Mouse (Mus musculus): Measurements from ENCODE around the gene Drosha. TPM values are rescaled to one million over a fixed set of nuclear protein-coding genes. Genes with fewer than 3 reads are reported as not detected.

Gene Drosha
- polyA plus RNA-seq, 1 experiment from 2014 or later: 50.0 TPM

- no peaks in the 10 kb centered on the region for H3K27me3 ChIP-seq
- WGBS: 73% methylated on average over 18 of the region's 18 CpGs
- no peak overlapping the region for H3K9ac ChIP-seq
These were observed 51.0 kb downstream of the Drosha start for GRCm38 (mm10) chr15:12875442-12876176.

GRCm38 (mm10) chr15:12876266-12876665, 51.7 kb downstream of the Drosha start:
- H3K4me1 ChIP-seq (replicated peaks): no peaks in the 10 kb centered on the region
- H3K9me3 ChIP-seq: no peaks in the 10 kb centered on the region; the same call in 1 of the 2 replicates
- 97% methylated on average over 2 of the region's 2 CpGs for WGBS
- peaks cover 52% of the 10 kb centered on the region for H3K36me3 ChIP-seq
- no peak overlapping the region for H3K4me3 ChIP-seq
- no peak overlapping the region for H3K9ac ChIP-seq
- no peak overlapping the region for H3K27ac ChIP-seq
- H3K27me3 ChIP-seq: no peaks in the 10 kb centered on the region
- no peak for ATAC-seq (ENCODE audit: low FRiP score)
- no peak overlapping the region for H3K4me2 ChIP-seq

More at GRCm38 (mm10) chr15:12875442-12876176, 51.0 kb downstream of the Drosha start:
- no peak overlapping the region for H3K4me3 ChIP-seq
- H3K4me1 ChIP-seq (replicated peaks): no peaks in the 10 kb centered on the region
- H3K4me2 ChIP-seq: no peak overlapping the region
- ATAC-seq (ENCODE audit: low FRiP score): no peak
- H3K9me3 ChIP-seq: no peaks in the 10 kb centered on the region; the same call in 1 of the 2 replicates
- H3K36me3 ChIP-seq: peaks cover 53% of the 10 kb centered on the region
- H3K27ac ChIP-seq: no peak overlapping the region

DNA sequence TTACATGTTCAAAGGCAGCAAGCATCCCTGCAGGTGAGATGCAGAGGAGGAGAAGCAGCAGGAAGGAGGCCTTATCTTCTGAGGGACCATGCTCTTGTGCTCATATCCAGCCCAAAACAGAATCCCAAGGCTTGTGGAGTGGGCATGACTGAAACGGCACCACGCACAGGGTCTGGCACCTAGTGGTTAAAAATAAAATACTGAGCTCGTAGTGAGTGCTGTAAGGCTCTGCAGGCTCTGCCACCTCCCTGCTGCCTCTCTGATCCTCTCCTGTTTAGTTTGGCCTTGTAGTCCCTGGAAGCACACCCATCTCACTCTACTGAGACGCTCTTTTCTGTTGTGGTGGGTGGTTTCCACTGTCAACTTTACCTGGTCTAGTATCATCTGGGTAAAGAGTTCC, 52.3 kb downstream of the Drosha start:
- 90% methylated on average over 4 of the region's 4 CpGs for WGBS
- no peak for ATAC-seq (ENCODE audit: low FRiP score)
- H3K36me3 ChIP-seq: peaks cover 55% of the 10 kb centered on the region

GRCm38 (mm10) chr15:12877934-12878333, 53.3 kb downstream of the Drosha start:
- no peaks in the 10 kb centered on the region for H3K27me3 ChIP-seq
- H3K27ac ChIP-seq: no peak overlapping the region
- no peak overlapping the region for H3K4me2 ChIP-seq
- H3K4me3 ChIP-seq: no peak overlapping the region
- H3K36me3 ChIP-seq: peaks cover 65% of the 10 kb centered on the region
- H3K9me3 ChIP-seq: no peaks in the 10 kb centered on the region; the same call in 1 of the 2 replicates
- H3K4me1 ChIP-seq (replicated peaks): no peaks in the 10 kb centered on the region
- H3K9ac ChIP-seq: no peak overlapping the region
- no peak for ATAC-seq (ENCODE audit: low FRiP score)
- 90% methylated on average over 12 of the region's 12 CpGs for WGBS

More for the DNA sequence above, 52.3 kb downstream of the Drosha start:
- Histone ChIP-seq H3K9me3 (no peaks in the 10 kb centered on the region; the same call in 1 of the 2 replicates), H3K9ac (no peak overlapping the region), H3K4me3 (no peak overlapping the region), H3K4me2 (no peak overlapping the region), H3K27ac (no peak overlapping the region), H3K27me3 (no peaks in the 10 kb centered on the region), H3K4me1 (replicated peaks) (no peaks in the 10 kb centered on the region)

DNA sequence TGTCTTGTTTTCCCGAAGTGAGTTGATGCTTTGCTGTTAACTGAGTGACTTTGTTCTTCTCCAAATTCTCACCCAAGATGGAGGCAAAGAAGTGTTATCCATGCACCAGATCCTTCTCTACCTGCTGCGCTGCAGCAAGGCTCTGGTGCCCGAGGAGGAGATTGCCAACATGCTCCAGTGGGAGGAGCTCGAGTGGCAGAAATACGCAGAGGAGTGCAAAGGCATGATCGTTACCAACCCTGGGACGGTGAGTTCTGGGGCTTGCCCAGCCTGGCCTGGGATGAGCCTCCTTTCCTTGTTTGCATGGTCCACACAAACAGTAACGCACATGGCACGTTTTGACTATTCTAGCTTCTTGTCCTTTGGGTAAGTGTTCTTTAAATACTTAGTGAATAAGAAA, 54.0 kb downstream of the Drosha start:
- Histone ChIP-seq H3K4me3 (no peak overlapping the region), H3K9ac (no peak overlapping the region), H3K27ac (no peak overlapping the region), H3K9me3 (no peaks in the 10 kb centered on the region; the same call in 1 of the 2 replicates), H3K4me1 (replicated peaks) (no peaks in the 10 kb centered on the region), H3K4me2 (no peak overlapping the region), H3K36me3 (peaks cover 72% of the 10 kb centered on the region), H3K27me3 (no peaks in the 10 kb centered on the region)
- no peak for ATAC-seq (ENCODE audit: low FRiP score)
- 90% methylated on average over 9 of the region's 9 CpGs for WGBS

DNA sequence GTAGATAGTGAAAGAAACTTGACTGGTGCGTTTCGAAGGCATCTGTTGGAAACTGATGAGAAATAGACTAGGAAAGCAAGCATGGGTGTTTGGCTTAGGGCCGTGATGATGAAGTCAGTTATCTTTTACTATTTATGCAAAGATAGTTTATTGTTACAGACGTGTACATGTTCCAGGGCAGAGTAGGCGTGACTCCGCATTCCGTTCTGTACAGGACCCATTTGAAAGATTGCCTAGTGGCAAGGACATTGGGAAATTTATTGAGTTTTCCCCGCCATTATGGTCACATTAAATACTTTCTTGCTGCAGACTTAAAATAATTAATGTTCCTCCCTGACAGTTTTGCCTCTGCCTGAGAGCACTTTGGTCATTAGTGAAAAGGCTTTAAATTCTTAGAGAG, 55.3 kb downstream of the Drosha start:
- H3K27ac ChIP-seq: no peak overlapping the region
- H3K4me2 ChIP-seq: no peak overlapping the region
- no peak overlapping the region for H3K9ac ChIP-seq
- 93% methylated on average over 8 of the region's 8 CpGs for WGBS
- no peak for ATAC-seq (ENCODE audit: low FRiP score)
- peaks cover 79% of the 10 kb centered on the region for H3K36me3 ChIP-seq
- no peaks in the 10 kb centered on the region; the same call in 1 of the 2 replicates for H3K9me3 ChIP-seq
- H3K4me3 ChIP-seq: no peak overlapping the region
- no peaks in the 10 kb centered on the region for H3K27me3 ChIP-seq
- no peaks in the 10 kb centered on the region for H3K4me1 ChIP-seq (replicated peaks)

DNA sequence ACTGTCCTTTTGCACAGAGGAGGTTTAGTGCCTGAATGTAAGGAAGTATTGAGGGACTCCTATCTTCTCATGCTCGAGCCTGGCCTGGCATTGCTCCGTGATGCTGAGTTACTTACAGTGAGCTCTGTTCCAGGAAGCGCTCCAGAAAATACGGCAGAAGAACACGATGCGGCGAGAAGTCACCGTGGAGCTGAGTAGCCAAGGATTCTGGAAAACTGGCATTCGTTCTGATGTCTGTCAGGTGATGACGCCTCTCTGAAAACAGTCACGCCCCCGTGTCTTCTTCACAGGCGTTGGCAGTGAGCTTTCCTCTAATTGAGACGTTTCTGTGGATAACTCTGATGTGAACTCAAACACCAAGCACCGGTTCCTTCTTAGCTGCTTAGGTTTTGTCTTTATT, 60.2 kb downstream of the Drosha start:
- Histone ChIP-seq H3K9ac (no peak overlapping the region), H3K4me3 (no peak overlapping the region), H3K9me3 (no peaks in the 10 kb centered on the region), H3K27ac (no peak overlapping the region), H3K4me1 (replicated peaks) (no peaks in the 10 kb centered on the region), H3K4me2 (no peak overlapping the region), H3K36me3 (peaks cover 91% of the 10 kb centered on the region), H3K27me3 (no peaks in the 10 kb centered on the region)
- 95% methylated on average over 15 of the region's 15 CpGs for WGBS
- ATAC-seq (ENCODE audit: low FRiP score): no peak

- Histone ChIP-seq H3K9me3 (no peaks in the 10 kb centered on the region), H3K27ac (no peak overlapping the region), H3K36me3 (peaks cover 92% of the 10 kb centered on the region), H3K4me2 (no peak overlapping the region), H3K4me3 (no peak overlapping the region), H3K27me3 (no peaks in the 10 kb centered on the region), H3K4me1 (replicated peaks) (no peaks in the 10 kb centered on the region), H3K9ac (no peak overlapping the region)
- ATAC-seq (ENCODE audit: low FRiP score): no peak
- WGBS: 96% methylated on average over 11 of the region's 11 CpGs
These were observed 60.7 kb downstream of the Drosha start for GRCm38 (mm10) chr15:12885361-12885760.

DNA sequence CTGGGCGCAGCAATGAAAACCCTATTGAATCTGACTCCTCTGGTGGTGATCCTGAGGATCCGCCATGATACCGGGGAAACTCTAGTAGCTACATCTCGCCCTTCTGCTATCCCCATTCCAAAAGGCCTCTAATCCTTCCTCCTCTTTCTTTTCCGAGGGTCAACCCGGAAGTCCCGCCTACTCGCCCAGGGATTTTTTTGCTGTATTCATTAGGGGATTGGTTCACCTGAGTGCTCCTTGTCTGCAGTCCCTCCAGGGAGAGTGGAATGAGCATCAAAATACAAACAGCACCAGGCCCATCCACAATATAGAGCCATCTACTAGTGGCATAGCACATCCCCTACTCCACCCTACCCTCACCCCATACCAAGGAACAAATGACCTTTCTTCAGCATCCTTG, 62.6 kb downstream of the Drosha start:
- no peak overlapping the region for H3K4me3 ChIP-seq
- no peaks in the 10 kb centered on the region for H3K4me1 ChIP-seq (replicated peaks)
- no peak overlapping the region for H3K9ac ChIP-seq
- no peak overlapping the region for H3K4me2 ChIP-seq
- 95% methylated on average over 8 of the region's 8 CpGs for WGBS
- no peaks in the 10 kb centered on the region for H3K9me3 ChIP-seq
- no peaks in the 10 kb centered on the region for H3K27me3 ChIP-seq
- peaks cover 89% of the 10 kb centered on the region for H3K36me3 ChIP-seq
- no peak for ATAC-seq (ENCODE audit: low FRiP score)
- no peak overlapping the region for H3K27ac ChIP-seq

- Histone ChIP-seq H3K36me3 (peaks cover 83% of the 10 kb centered on the region), H3K4me2 (no peak overlapping the region), H3K9me3 (no peaks in the 10 kb centered on the region), H3K9ac (no peak overlapping the region), H3K27me3 (no peaks in the 10 kb centered on the region), H3K4me1 (replicated peaks) (no peaks in the 10 kb centered on the region), H3K4me3 (no peak overlapping the region), H3K27ac (no peak overlapping the region)
- 90% methylated on average over 4 of the region's 4 CpGs for WGBS
- no peak for ATAC-seq (ENCODE audit: low FRiP score)
These were observed 63.7 kb downstream of the Drosha start for GRCm38 (mm10) chr15:12888312-12888711.

DNA sequence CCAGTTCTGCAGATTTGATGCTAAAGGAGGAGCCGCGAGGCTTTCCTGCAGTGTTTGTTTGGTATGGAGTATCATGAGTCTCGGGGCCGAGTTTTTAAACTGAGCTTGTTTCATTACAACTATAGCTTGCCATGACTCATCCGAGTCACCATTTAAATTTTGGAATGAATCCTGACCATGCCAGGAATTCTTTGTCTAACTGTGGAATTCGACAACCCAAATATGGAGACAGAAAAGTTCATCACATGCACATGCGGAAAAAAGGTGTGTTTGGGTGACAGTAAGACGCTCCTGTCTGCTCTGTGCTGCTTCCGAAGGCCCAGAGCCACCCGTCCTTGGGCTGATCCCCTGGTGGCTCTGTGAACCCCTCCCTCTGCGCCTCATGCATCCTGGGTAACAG, 65.3 kb downstream of the Drosha start:
- H3K9me3 ChIP-seq: no peaks in the 10 kb centered on the region
- ATAC-seq (ENCODE audit: low FRiP score): no peak
- H3K36me3 ChIP-seq: peaks cover 82% of the 10 kb centered on the region
- 96% methylated on average over 11 of the region's 11 CpGs for WGBS
- no peaks in the 10 kb centered on the region for H3K27me3 ChIP-seq
- no peak overlapping the region for H3K4me2 ChIP-seq
- H3K27ac ChIP-seq: no peak overlapping the region
- no peak overlapping the region for H3K9ac ChIP-seq
- no peaks in the 10 kb centered on the region for H3K4me1 ChIP-seq (replicated peaks)
- H3K4me3 ChIP-seq: no peak overlapping the region

DNA sequence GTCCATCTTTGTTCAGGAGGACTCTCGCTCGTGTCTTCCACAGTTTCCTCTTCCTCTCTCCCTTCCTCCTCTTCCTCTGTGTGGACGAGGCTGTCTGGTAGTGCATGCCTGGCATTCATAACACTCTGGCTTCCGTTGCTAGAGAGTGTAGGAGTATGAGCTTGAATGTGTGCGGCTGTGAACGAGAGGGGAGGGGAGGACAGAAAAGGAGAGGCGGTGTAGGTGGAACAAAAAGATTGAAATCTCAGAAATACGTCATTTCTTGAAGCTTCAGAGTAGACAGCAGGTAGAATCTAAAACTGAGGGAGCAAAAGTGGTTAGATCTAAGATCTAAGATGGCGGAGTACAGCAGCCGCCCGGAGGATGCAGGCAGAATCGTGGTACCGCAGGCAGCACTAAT, 70.8 kb downstream of the Drosha start:
- no peaks in the 10 kb centered on the region for H3K27me3 ChIP-seq
- H3K4me2 ChIP-seq: no peak overlapping the region
- no peaks in the 10 kb centered on the region for H3K4me1 ChIP-seq (replicated peaks)
- 96% methylated on average over 13 of the region's 13 CpGs for WGBS
- H3K36me3 ChIP-seq: peaks cover 75% of the 10 kb centered on the region
- no peak overlapping the region for H3K9ac ChIP-seq
- H3K27ac ChIP-seq: no peak overlapping the region
- H3K4me3 ChIP-seq: no peak overlapping the region
- H3K9me3 ChIP-seq: no peaks in the 10 kb centered on the region
- ATAC-seq (ENCODE audit: low FRiP score): no peak
